Mouse (Mus musculus) stomach, postnatal 0 days (tissue): ENCODE measurements at regions not wholly inside any gene's neighbourhood (a gene's known extent, or its start where the extent isn't known, plus 50 kb on each side); places are given as distances from the start of the nearest gene placed in this dataset.

Source experiments
- CTCF ChIP-seq: IDR thresholded peaks from 2 replicates; pipeline ENCODE4 v1.5.1; 2016; ENCODE audit warnings: antibody characterized with exemption, low read depth, mild to moderate bottlenecking, moderate library complexity
- EP300 ChIP-seq: optimal IDR thresholded peaks from 2 replicates; pipeline ENCODE3; 2016; ENCODE audit warnings: antibody characterized with exemption

DNA sequence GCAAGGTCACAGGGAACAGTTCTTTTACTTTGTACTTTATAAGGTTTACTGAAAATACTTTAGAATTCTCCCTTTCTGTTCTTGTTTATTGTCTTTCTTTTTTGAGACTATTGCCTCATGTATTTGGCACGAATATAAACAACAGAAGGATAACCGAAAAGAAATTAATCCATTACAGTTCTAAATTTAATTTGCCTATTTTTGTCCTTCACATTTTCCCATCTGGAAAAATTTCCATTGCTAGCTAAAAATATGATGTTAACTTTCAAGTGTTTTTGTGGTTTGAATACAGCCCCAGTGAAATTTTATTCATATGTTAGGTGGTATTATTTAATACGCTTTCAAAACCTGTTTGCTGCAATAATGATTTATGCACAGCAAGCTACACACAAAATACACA lies 276.7 kb upstream of the Ndst3 start:
- TF ChIP-seq CTCF: no peak
- no peak for TF ChIP-seq EP300
